Mouse (Mus musculus): ENCODE data around the gene Clec18a. TPM values are rescaled to one million over a fixed set of nuclear protein-coding genes. Genes with fewer than 3 reads are reported as not detected.

Gene Clec18a
- polyA plus RNA-seq, 1 experiment from 2014 or later = not detected

GRCm38 (mm10) chr8:111055661-111056060, 36.6 kb downstream of the Clec18a start:
- WGBS = 63% methylated on average over 2 of the region's 2 CpGs
- Histone ChIP-seq H3K4me2 (no peak overlapping the region), H3K36me3 (peaks cover 45% of the 10 kb centered on the region), H3K4me1 (replicated peaks) (peaks cover 20% of the 10 kb centered on the region), H3K27ac (no peak overlapping the region), H3K27me3 (no peaks in the 10 kb centered on the region), H3K4me3 (peak overlapping the region; percentile 92), H3K9me3 (replicated peaks) (no peaks in the 10 kb centered on the region), H3K9ac (no peak overlapping the region; the same call in 1 of the 2 replicates)
- ATAC-seq (replicated peaks; ENCODE audit: insufficient number of reproducible peaks, insufficient read depth, low FRiP score, low read depth) = no peak

- Histone ChIP-seq H3K4me2 (no peak overlapping the region), H3K9me3 (replicated peaks) (no peaks in the 10 kb centered on the region), H3K27ac (no peak overlapping the region), H3K4me1 (replicated peaks) (peaks cover 20% of the 10 kb centered on the region), H3K9ac (no peak overlapping the region), H3K4me3 (no peak overlapping the region), H3K27me3 (no peaks in the 10 kb centered on the region), H3K36me3 (peaks cover 51% of the 10 kb centered on the region)
- ATAC-seq (replicated peaks; ENCODE audit: insufficient number of reproducible peaks, insufficient read depth, low FRiP score, low read depth) = no peak
- 85% methylated on average over 17 of the region's 17 CpGs for WGBS
Measured at GRCm38 (mm10) chr8:111055031-111055634, 37.1 kb downstream of the Clec18a start.

GRCm38 (mm10) chr8:111053827-111054518, 38.3 kb downstream of the Clec18a start:
- H3K27me3 ChIP-seq = no peaks in the 10 kb centered on the region
- 92% methylated on average over 12 of the region's 12 CpGs for WGBS
- H3K9ac ChIP-seq = no peak overlapping the region
- no peak overlapping the region for H3K27ac ChIP-seq
- H3K4me2 ChIP-seq = no peak overlapping the region
- H3K4me1 ChIP-seq (replicated peaks) = peaks cover 17% of the 10 kb centered on the region
- ATAC-seq (replicated peaks; ENCODE audit: insufficient number of reproducible peaks, insufficient read depth, low FRiP score, low read depth) = no peak
- no peak overlapping the region for H3K4me3 ChIP-seq
- H3K36me3 ChIP-seq = peaks cover 62% of the 10 kb centered on the region
- no peaks in the 10 kb centered on the region for H3K9me3 ChIP-seq (replicated peaks)

GRCm38 (mm10) chr8:111049106-111049505, 43.1 kb downstream of the Clec18a start:
- Histone ChIP-seq H3K27me3 (no peaks in the 10 kb centered on the region), H3K4me2 (no peak overlapping the region), H3K9me3 (replicated peaks) (no peaks in the 10 kb centered on the region), H3K9ac (no peak overlapping the region), H3K4me1 (replicated peaks) (no peaks in the 10 kb centered on the region), H3K36me3 (peaks cover 96% of the 10 kb centered on the region), H3K4me3 (no peak overlapping the region), H3K27ac (no peak overlapping the region)
- 93% methylated on average over 7 of the region's 7 CpGs for WGBS
- no peak for ATAC-seq (replicated peaks; ENCODE audit: insufficient number of reproducible peaks, insufficient read depth, low FRiP score, low read depth)

- WGBS = 94% methylated on average over 2 of the region's 2 CpGs
Measured at GRCm38 (mm10) chr8:111048694-111049093, 43.5 kb downstream of the Clec18a start.

GRCm38 (mm10) chr8:111044003-111044734, 48.1 kb downstream of the Clec18a start:
- H3K27me3 ChIP-seq = no peaks in the 10 kb centered on the region

More at GRCm38 (mm10) chr8:111048694-111049093, 43.5 kb downstream of the Clec18a start:
- Histone ChIP-seq H3K27ac (no peak overlapping the region), H3K27me3 (no peaks in the 10 kb centered on the region), H3K9ac (no peak overlapping the region), H3K36me3 (peaks cover 96% of the 10 kb centered on the region), H3K4me1 (replicated peaks) (no peaks in the 10 kb centered on the region), H3K4me3 (no peak overlapping the region), H3K4me2 (no peak overlapping the region), H3K9me3 (replicated peaks) (no peaks in the 10 kb centered on the region)
- no peak for ATAC-seq (replicated peaks; ENCODE audit: insufficient number of reproducible peaks, insufficient read depth, low FRiP score, low read depth)

GRCm38 (mm10) chr8:111042546-111042945, 49.7 kb downstream of the Clec18a start:
- no peak for ATAC-seq (replicated peaks; ENCODE audit: insufficient number of reproducible peaks, insufficient read depth, low FRiP score, low read depth)
- no peaks in the 10 kb centered on the region for H3K9me3 ChIP-seq (replicated peaks)
- no peaks in the 10 kb centered on the region for H3K4me1 ChIP-seq (replicated peaks)
- no peak overlapping the region for H3K4me3 ChIP-seq
- no peak overlapping the region for H3K4me2 ChIP-seq
- no peak overlapping the region for H3K27ac ChIP-seq
- H3K9ac ChIP-seq = no peak overlapping the region
- H3K27me3 ChIP-seq = no peaks in the 10 kb centered on the region
- WGBS = 96% methylated on average over 19 of the region's 19 CpGs
- H3K36me3 ChIP-seq = peaks cover 92% of the 10 kb centered on the region

More at GRCm38 (mm10) chr8:111044003-111044734, 48.1 kb downstream of the Clec18a start:
- H3K4me2 ChIP-seq = no peak overlapping the region
- H3K4me1 ChIP-seq (replicated peaks) = no peaks in the 10 kb centered on the region
- H3K9me3 ChIP-seq (replicated peaks) = no peaks in the 10 kb centered on the region
- H3K9ac ChIP-seq = no peak overlapping the region
- ATAC-seq (replicated peaks; ENCODE audit: insufficient number of reproducible peaks, insufficient read depth, low FRiP score, low read depth) = no peak
- no peak overlapping the region for H3K27ac ChIP-seq
- WGBS = 33% methylated on average over 2 of the region's 2 CpGs
- H3K36me3 ChIP-seq = peaks cover 95% of the 10 kb centered on the region
- no peak overlapping the region for H3K4me3 ChIP-seq

GRCm38 (mm10) chr8:111036591-111036990, 55.6 kb downstream of the Clec18a start:
- H3K4me2 ChIP-seq = no peak overlapping the region
- no peak overlapping the region for H3K27ac ChIP-seq
- H3K9ac ChIP-seq = no peak overlapping the region
- H3K4me1 ChIP-seq (replicated peaks) = peaks cover 14% of the 10 kb centered on the region
- 0 out of 2 replicates have a peak, but pooled peaks cover 8% of the 10 kb centered on the region for H3K27me3 ChIP-seq
- WGBS = 91% methylated on average over 15 of the region's 15 CpGs
- ATAC-seq (replicated peaks; ENCODE audit: insufficient number of reproducible peaks, insufficient read depth, low FRiP score, low read depth) = no peak
- H3K9me3 ChIP-seq (replicated peaks) = no peaks in the 10 kb centered on the region
- H3K4me3 ChIP-seq = no peak overlapping the region
- H3K36me3 ChIP-seq = peaks cover 43% of the 10 kb centered on the region

GRCm38 (mm10) chr8:111034276-111034675, 58.0 kb downstream of the Clec18a start:
- Histone ChIP-seq H3K27ac (peak overlapping the region; percentile 59), H3K4me2 (peak overlapping the region; percentile 65), H3K9me3 (replicated peaks) (no peaks in the 10 kb centered on the region), H3K4me3 (peak overlapping the region; percentile 69), H3K4me1 (replicated peaks) (peaks cover 14% of the 10 kb centered on the region), H3K27me3 (0 out of 2 replicates have a peak, but pooled peaks cover 13% of the 10 kb centered on the region), H3K36me3 (peaks cover 23% of the 10 kb centered on the region), H3K9ac (peak overlapping the region; percentile 61)
- 19% methylated on average over 12 of the region's 12 CpGs for WGBS
- no peak for ATAC-seq (replicated peaks; ENCODE audit: insufficient number of reproducible peaks, insufficient read depth, low FRiP score, low read depth)

GRCm38 (mm10) chr8:111033482-111034215, 58.6 kb downstream of the Clec18a start:
- Histone ChIP-seq H3K9ac (peak overlapping the region; percentile 61), H3K4me3 (peak overlapping the region; percentile 69), H3K4me1 (replicated peaks) (peaks cover 14% of the 10 kb centered on the region), H3K36me3 (peaks cover 18% of the 10 kb centered on the region), H3K27me3 (0 out of 2 replicates have a peak, but pooled peaks cover 13% of the 10 kb centered on the region), H3K27ac (peak overlapping the region; percentile 59), H3K9me3 (replicated peaks) (no peaks in the 10 kb centered on the region), H3K4me2 (peak overlapping the region; percentile 65)
- 5% methylated on average over 36 of the region's 37 CpGs for WGBS
- ATAC-seq (replicated peaks; ENCODE audit: insufficient number of reproducible peaks, insufficient read depth, low FRiP score, low read depth) = peak; percentile 99

- WGBS = 97% methylated on average over 7 of the region's 7 CpGs
- peak within 1 kb of the TSS; percentile 61 for H3K9ac ChIP-seq
- peaks cover 16% of the 10 kb centered on the region for H3K4me1 ChIP-seq (replicated peaks)
- H3K27ac ChIP-seq = peak within 1 kb of the TSS; percentile 59
- peak within 1 kb of the TSS; percentile 69 for H3K4me3 ChIP-seq
- H3K4me2 ChIP-seq = peak within 1 kb of the TSS; percentile 65
- H3K36me3 ChIP-seq = peaks cover 12% of the 10 kb centered on the region
- H3K9me3 ChIP-seq (replicated peaks) = no peaks in the 10 kb centered on the region
- no peak for ATAC-seq (replicated peaks; ENCODE audit: insufficient number of reproducible peaks, insufficient read depth, low FRiP score, low read depth)
- 0 out of 2 replicates have a peak, but pooled peaks cover 13% of the 10 kb centered on the region for H3K27me3 ChIP-seq
Measured at GRCm38 (mm10) chr8:111032916-111033315, 59.3 kb downstream of the Clec18a start, which contains the start of gene Aars. Gene Aars (plus strand): TSS chr8:111033144.

Measured in heart, embryonic 15.5 days (tissue).